In the genomic region with DNA sequence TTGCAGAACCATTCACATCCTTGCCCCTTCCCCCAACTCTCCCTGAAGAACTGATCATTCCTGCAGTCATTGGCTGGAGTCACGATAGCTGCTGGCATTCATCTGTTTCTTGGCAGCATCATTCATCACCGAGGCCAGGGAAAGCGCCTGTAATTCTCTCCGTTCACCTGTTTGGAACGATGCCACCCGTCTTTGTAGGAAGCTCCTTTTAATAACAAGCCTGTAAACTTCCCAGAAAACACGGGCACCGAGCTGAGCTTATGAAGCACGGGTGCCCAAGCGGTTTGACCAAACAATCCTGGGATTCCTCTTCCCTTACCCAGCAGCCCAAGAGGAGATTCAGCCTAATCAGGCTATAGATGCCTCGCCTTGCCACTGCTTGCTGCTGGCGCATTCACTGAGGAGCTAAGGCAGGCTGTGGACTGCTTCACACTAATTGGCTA, we compare ENCODE assay signal across 12 mouse cellular contexts.
DNase-seq lines count a peak whose midpoint lies in the region; ATAC-seq lines count a peak whose summit lies in the region.
"Had no signal": no experiment of that assay in that cellular context is flagged by ENCODE, and none has a peak within 500 bp of the region (broad histone marks: within the 10 kb centered on the region; RNA-seq: fewer than 3 reads in every experiment).

No protein-coding gene starts in this region.

- 16% methylated on average over 12 of the region's 12 CpGs for WGBS in hindbrain, embryonic 16.5 days

- H3K4me2 ChIP-seq in hindbrain, embryonic 16.5 days (ENCODE audit: low read length) = peak overlapping the region; percentile 6
- H3K4me2 ChIP-seq: liver, embryonic 13.5 days had no signal

- H3K9me3 ChIP-seq in hindbrain, embryonic 16.5 days (ENCODE audit: control insufficient read depth, low read length) = no peaks in the 10 kb centered on the region
- H3K9me3 ChIP-seq: liver, embryonic 13.5 days had no signal

- H3K36me3 ChIP-seq in hindbrain, embryonic 16.5 days (ENCODE audit: control insufficient read depth, insufficient read depth, low read length) = no peaks in the 10 kb centered on the region
- H3K36me3 ChIP-seq: liver, embryonic 13.5 days had no signal

- peak; percentile 9 for DNase-seq in kidney, adult 11 months
- DNase-seq in kidney, postnatal 14 days = no peak
- peak; percentile 80 for DNase-seq in Muller cell, postnatal 12 days (ENCODE audit: inconsistent ontology term)
- peak; percentile 69 for DNase-seq in cerebellum, adult 11-12 months
- no peak for DNase-seq in spleen, adult 18-20 months
- no peak for DNase-seq in urinary bladder, adult 2 months (ENCODE audit: low spot score)
- DNase-seq: embryo, embryonic 11 days; gastrocnemius, postnatal 14 days; kidney, postnatal 10 days; liver, embryonic 13.5 days; thymus, postnatal 25 days had no signal

- ATAC-seq in hindbrain, embryonic 16.5 days = peak; percentile 79

- peak overlapping the region; percentile 36; the same call in 1 of the 2 replicates for H3K27ac ChIP-seq in hindbrain, embryonic 16.5 days (ENCODE audit: low read depth, low read length)
- H3K27ac ChIP-seq: liver, embryonic 13.5 days had no signal

- H3K9ac ChIP-seq in hindbrain, embryonic 16.5 days (ENCODE audit: low read depth, low read length) = no peak overlapping the region
- H3K9ac ChIP-seq: liver, embryonic 13.5 days had no signal

- peaks cover 18% of the 10 kb centered on the region for H3K4me1 ChIP-seq in hindbrain, embryonic 16.5 days (ENCODE audit: control insufficient read depth, insufficient read depth, low read depth, low read length)

- H3K27me3 ChIP-seq in hindbrain, embryonic 16.5 days (replicated peaks; ENCODE audit: control insufficient read depth, insufficient read depth, low read length) = no peaks in the 10 kb centered on the region
- H3K27me3 ChIP-seq: liver, embryonic 13.5 days had no signal

- H3K4me3 ChIP-seq in hindbrain, embryonic 16.5 days (ENCODE audit: low read length) = no peak overlapping the region
- H3K4me3 ChIP-seq: liver, embryonic 13.5 days had no signal

Comparison
In these comparisons a context has a peak if more than half of its experiments do, and no peak if none do; other contexts are left out.
1. DNase-seq: peak in kidney, adult 11 months (single experiment), Muller cell, postnatal 12 days (single experiment) and cerebellum, adult 11-12 months (single experiment); none in kidney, postnatal 14 days (single experiment), spleen, adult 18-20 months (0 of 2) and urinary bladder, adult 2 months (single experiment).